Mouse (Mus musculus) embryonic fibroblast, embryonic 13.5 days (primary cell): ENCODE measurements around the gene Kcnn1.

Experiments used
- CTCF ChIP-seq: IDR thresholded peaks from 2 replicates; pipeline ENCODE4 v1.5.1; 2011; ENCODE audit warnings: mild to moderate bottlenecking, control low read depth, low read length, moderate library complexity, borderline replicate concordance; ENCODE audit not compliant: insufficient read depth
- POLR2A ChIP-seq: IDR thresholded peaks from 2 replicates; pipeline ENCODE4 v1.6.1; 2011; ENCODE audit warnings: low read depth, mild to moderate bottlenecking, control low read depth, low read length, moderate library complexity

- TF ChIP-seq CTCF (no peak), POLR2A (no peak)
These were observed 66.5 kb downstream of the Kcnn1 start for GRCm38 (mm10) chr8:70796403-70797080.
